Mouse (Mus musculus) liver, adult 2 months (tissue): ENCODE measurements at regions not wholly inside any gene's neighbourhood (a gene's known extent, or its start where the extent isn't known, plus 50 kb on each side); places are given as distances from the start of the nearest gene placed in this dataset.

Experiments
- CTCF ChIP-seq: fragments of 200-500 bp; IDR thresholded peaks from 2 replicates; pipeline ENCODE4 v1.5.1; 2011; ENCODE audit warnings: low read depth, low read length, control low read depth
- POLR2A ChIP-seq: fragments of 200-500 bp; IDR thresholded peaks from 2 replicates; pipeline ENCODE4 v1.6.1; 2011; ENCODE audit warnings: low read length, control low read depth; ENCODE audit not compliant: insufficient read depth; ENCODE audit errors: extremely low read depth

DNA sequence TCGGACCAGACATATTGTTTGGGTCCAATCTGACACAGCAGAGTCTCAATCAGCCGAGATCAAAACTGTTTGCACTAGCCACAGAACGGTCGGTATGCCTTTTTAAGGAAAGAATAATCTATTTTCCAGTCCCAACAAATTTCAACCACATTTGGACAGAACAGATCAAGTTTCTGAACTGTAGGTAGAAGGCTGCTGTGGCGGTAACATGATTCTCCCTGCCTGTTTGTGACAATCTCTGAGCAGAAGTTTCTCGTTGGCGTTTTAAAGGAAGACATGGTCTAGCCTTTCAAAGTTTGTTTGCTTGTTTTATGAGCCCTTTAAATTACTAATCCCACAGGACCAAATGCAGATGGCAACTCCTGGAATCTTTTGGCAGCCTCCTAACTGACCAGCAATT is 339.6 kb downstream of the Slc4a3 start:
- TF ChIP-seq CTCF (no peak), POLR2A (no peak)
